Mouse (Mus musculus): ENCODE results near the gene Resf1.

GRCm38 (mm10) chr6:149324242-149324633, 15.0 kb downstream of the Resf1 start:
- TF ChIP-seq POLR2A (IDR thresholded peaks at IDR 0.05; ENCODE audit: control insufficient read depth, low read depth, low read length): no peak
- TF ChIP-seq CTCF (IDR thresholded peaks at IDR 0.05; ENCODE audit: control insufficient read depth, insufficient read depth, insufficient replicate concordance, low read depth, low read length): no peak
